Comparison of ENCODE assay signal across 11 mouse cellular contexts in genomic region chr4:120697799-120698484, GRCm38 (mm10). TPM values are rescaled to one million over a fixed set of nuclear protein-coding genes. Genes with fewer than 3 reads are reported as not detected.
DNase-seq lines count a peak whose midpoint lies in the region; ATAC-seq lines count a peak whose summit lies in the region.
"Had no signal": no experiment of that assay in that cellular context is flagged by ENCODE, and none has a peak within 500 bp of the region (broad histone marks: within the 10 kb centered on the region; RNA-seq: fewer than 3 reads in every experiment).

No protein-coding gene starts in this region.

- intact Hi-C loops in heart, postnatal 25 days (cut with DNase I) = no loop called here

- WGBS in heart, embryonic 11.5 days (ENCODE audit: insufficient replicate concordance) = 10% methylated on average over 35 of the region's 35 CpGs
- 18% methylated on average over 35 of the region's 35 CpGs for WGBS in hindbrain, embryonic 13.5 days

- H3K9me3 ChIP-seq in heart, embryonic 11.5 days (replicated peaks; ENCODE audit: control insufficient read depth, low read length) = no peaks in the 10 kb centered on the region
- H3K9me3 ChIP-seq in hindbrain, embryonic 13.5 days = no peaks in the 10 kb centered on the region

- H3K4me1 ChIP-seq in heart, embryonic 11.5 days (ENCODE audit: control insufficient read depth, insufficient read depth, low read length) = peaks cover 5% of the 10 kb centered on the region; the same call in 1 of the 2 replicates
- H3K4me1 ChIP-seq in hindbrain, embryonic 13.5 days (replicated peaks) = peaks cover 4% of the 10 kb centered on the region; the same call in 1 of the 2 replicates

- DNase-seq in heart, postnatal 25 days (ENCODE audit: low spot score) = no peak
- DNase-seq in ES-CJ7 (ENCODE audit: low read depth, low spot score) = peak; percentile 32
- DNase-seq in T-cell, adult 2 months (ENCODE audit: low spot score) = no peak
- no peak for DNase-seq in cerebellum, postnatal 36 days
- DNase-seq in ovary, postnatal 36 days (ENCODE audit: low spot score) = no peak
- DNase-seq: adrenal gland, postnatal 25 days; kidney, postnatal 4 days had no signal

- no peak overlapping the region for H3K27ac ChIP-seq in heart, embryonic 11.5 days (ENCODE audit: low read depth, low read length)
- no peak overlapping the region for H3K27ac ChIP-seq in hindbrain, embryonic 13.5 days

- no peak overlapping the region for H3K9ac ChIP-seq in heart, embryonic 11.5 days (ENCODE audit: low read depth, low read length)
- H3K9ac ChIP-seq in hindbrain, embryonic 13.5 days = no peak overlapping the region

- no peak for ATAC-seq in heart, embryonic 11.5 days (replicated peaks; ENCODE audit: insufficient number of reproducible peaks, low FRiP score, low TSS enrichment)
- ATAC-seq in hindbrain, embryonic 13.5 days (ENCODE audit: low FRiP score) = peak; percentile 49; the same call in 1 of the 2 replicates
- peak; percentile 40; the same call in 1 of the 2 replicates for ATAC-seq in megakaryocyte progenitor cell, adult 5-6 weeks (replicated peaks; ENCODE audit: poor library complexity)

- peaks cover 64% of the 10 kb centered on the region for H3K27me3 ChIP-seq in heart, embryonic 11.5 days (ENCODE audit: control insufficient read depth, insufficient read depth, low read length)
- peaks cover 49% of the 10 kb centered on the region for H3K27me3 ChIP-seq in hindbrain, embryonic 13.5 days

- no peaks in the 10 kb centered on the region for H3K36me3 ChIP-seq in heart, embryonic 11.5 days (ENCODE audit: control insufficient read depth, insufficient read depth, low read length)
- peaks cover 8% of the 10 kb centered on the region; the same call in 1 of the 2 replicates for H3K36me3 ChIP-seq in hindbrain, embryonic 13.5 days

- H3K4me3 ChIP-seq in heart, embryonic 11.5 days (ENCODE audit: low read depth, low read length) = peak overlapping the region; percentile 16
- H3K4me3 ChIP-seq in hindbrain, embryonic 13.5 days = no peak overlapping the region

- H3K4me2 ChIP-seq in heart, embryonic 11.5 days = peak overlapping the region; percentile 54
- H3K4me2 ChIP-seq in hindbrain, embryonic 13.5 days = peak overlapping the region; percentile 17; the same call in 1 of the 2 replicates

RNA-seq across cellular contexts. Expression of gene Cited4, which starts 31.6 kb away (rescaled TPM):
- 37.5 and 44.9 TPM in 2 replicates for polyA plus RNA-seq in heart, embryonic 11.5 days (2014; fragmentation: Nextera tagmentation; extraction: Ambion mirVana)
- total RNA-seq in heart, postnatal 25 days (2021) = 10 to 100 TPM; 46.4 to 61.3 TPM
- 0.61 and 0.93 TPM in 2 replicates for polyA plus RNA-seq in hindbrain, embryonic 13.5 days (2015; fragmentation: Nextera tagmentation; extraction: Ambion mirVana)
- total RNA-seq in megakaryocyte progenitor cell, adult 5-6 weeks (2015) = 3.2 and 4.6 TPM in 2 replicates
- total RNA-seq in megakaryocyte progenitor cell, adult 5-6 weeks (2017) = 5.6 and 7.5 TPM in 2 replicates
- polyA plus RNA-seq: C2C12 had no signal

RNA-seq across cellular contexts. Expression of gene Kcnq4, which starts 50.5 kb away (rescaled TPM):
- polyA plus RNA-seq in heart, embryonic 11.5 days (2014; fragmentation: Nextera tagmentation; extraction: Ambion mirVana) = 0.99 and 1.0 TPM in 2 replicates
- total RNA-seq in heart, postnatal 25 days (2021) = 1 to 10 TPM; 1.8 to 2.2 TPM
- 4.8 and 5.8 TPM in 2 replicates for polyA plus RNA-seq in hindbrain, embryonic 13.5 days (2015; fragmentation: Nextera tagmentation; extraction: Ambion mirVana)
- not detected in 2 replicates for total RNA-seq in megakaryocyte progenitor cell, adult 5-6 weeks (2015)
- total RNA-seq in megakaryocyte progenitor cell, adult 5-6 weeks (2017) = not detected in 2 replicates

Comparison
In these comparisons a context has a peak if more than half of its experiments do, and no peak if none do; other contexts are left out.
1. RNA of gene Cited4, which starts 31.6 kb away (total RNA-seq): 46.4 to 61.3 TPM in heart, postnatal 25 days; 3.2 to 7.5 TPM in megakaryocyte progenitor cell, adult 5-6 weeks; every median in the first group is over 4 times any median in the second.